In the genomic region with DNA sequence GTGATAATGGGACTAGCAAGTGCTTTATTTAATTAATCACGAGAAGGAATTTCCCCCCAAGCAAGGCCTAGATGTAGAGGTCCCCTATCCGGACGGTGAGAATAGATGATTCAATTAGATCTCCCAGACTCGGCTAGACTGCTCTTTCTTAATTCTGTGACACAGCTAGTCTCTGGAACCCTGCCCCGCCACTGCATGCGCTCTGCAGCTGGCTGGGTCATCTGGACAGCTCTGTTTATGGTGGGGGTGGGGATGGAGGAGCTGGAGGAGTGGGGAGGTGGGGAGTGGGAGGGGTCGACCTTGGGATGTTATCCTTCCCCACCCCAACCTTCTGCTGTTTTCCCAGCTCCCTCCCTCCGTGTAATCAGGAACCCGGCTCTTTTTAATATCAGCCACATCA, we compare ENCODE assay signal across 20 mouse cellular contexts.
DNase-seq lines count a peak whose midpoint lies in the region; ATAC-seq and TF ChIP-seq lines count a peak whose summit lies in the region.
"Had no signal": no experiment of that assay in that cellular context is flagged by ENCODE, and none has a peak within 500 bp of the region (broad histone marks: within the 10 kb centered on the region; RNA-seq: fewer than 3 reads in every experiment).

No protein-coding gene starts in this region.

- no peaks in the 10 kb centered on the region for H3K36me3 ChIP-seq in intestine, embryonic 14.5 days (ENCODE audit: control insufficient read depth, insufficient read depth, low read length)
- no peaks in the 10 kb centered on the region for H3K36me3 ChIP-seq in intestine, embryonic 15.5 days
- H3K36me3 ChIP-seq in midbrain, embryonic 14.5 days (ENCODE audit: control insufficient read depth, insufficient read depth, low read length) = no peaks in the 10 kb centered on the region
- no peaks in the 10 kb centered on the region for H3K36me3 ChIP-seq in midbrain, embryonic 15.5 days (replicated peaks)
- no peaks in the 10 kb centered on the region for H3K36me3 ChIP-seq in neural tube, embryonic 13.5 days
- H3K36me3 ChIP-seq: heart, embryonic 13.5 days; liver, embryonic 15.5 days; stomach, embryonic 15.5 days had no signal

- no peak overlapping the region for H3K4me2 ChIP-seq in intestine, embryonic 14.5 days (ENCODE audit: low read length)
- no peak overlapping the region for H3K4me2 ChIP-seq in intestine, embryonic 15.5 days (replicated peaks)
- H3K4me2 ChIP-seq in midbrain, embryonic 14.5 days (ENCODE audit: low read length) = no peak overlapping the region
- H3K4me2 ChIP-seq in midbrain, embryonic 15.5 days = no peak overlapping the region
- H3K4me2 ChIP-seq in neural tube, embryonic 13.5 days = no peak overlapping the region
- H3K4me2 ChIP-seq: heart, embryonic 13.5 days; liver, embryonic 15.5 days; stomach, embryonic 15.5 days had no signal

- no peak overlapping the region for H3K27ac ChIP-seq in intestine, embryonic 14.5 days (ENCODE audit: low read depth)
- H3K27ac ChIP-seq in intestine, embryonic 15.5 days = no peak overlapping the region
- H3K27ac ChIP-seq in midbrain, embryonic 14.5 days (replicated peaks; ENCODE audit: low read depth, low read length) = peak overlapping the region; percentile 17; the same call in 1 of the 2 replicates
- H3K27ac ChIP-seq in midbrain, embryonic 15.5 days = no peak overlapping the region
- H3K27ac ChIP-seq in neural tube, embryonic 13.5 days (replicated peaks) = peak overlapping the region; percentile 75
- H3K27ac ChIP-seq: heart, embryonic 13.5 days; liver, embryonic 15.5 days; stomach, embryonic 15.5 days had no signal

- no peaks in the 10 kb centered on the region for H3K9me3 ChIP-seq in intestine, embryonic 14.5 days (ENCODE audit: control insufficient read depth, low read length)
- H3K9me3 ChIP-seq in intestine, embryonic 15.5 days = no peaks in the 10 kb centered on the region
- H3K9me3 ChIP-seq in midbrain, embryonic 14.5 days (ENCODE audit: control insufficient read depth, low read length) = no peaks in the 10 kb centered on the region
- no peaks in the 10 kb centered on the region for H3K9me3 ChIP-seq in midbrain, embryonic 15.5 days
- H3K9me3 ChIP-seq in neural tube, embryonic 13.5 days = no peaks in the 10 kb centered on the region
- H3K9me3 ChIP-seq: heart, embryonic 13.5 days; liver, embryonic 15.5 days; stomach, embryonic 15.5 days had no signal

- H3K4me3 ChIP-seq in intestine, embryonic 14.5 days (ENCODE audit: low read depth, low read length) = no peak overlapping the region
- H3K4me3 ChIP-seq in intestine, embryonic 15.5 days (replicated peaks) = no peak overlapping the region
- no peak overlapping the region for H3K4me3 ChIP-seq in midbrain, embryonic 14.5 days (replicated peaks; ENCODE audit: low read depth, low read length)
- no peak overlapping the region for H3K4me3 ChIP-seq in midbrain, embryonic 15.5 days
- H3K4me3 ChIP-seq in neural tube, embryonic 13.5 days = no peak overlapping the region
- H3K4me3 ChIP-seq: erythroblast, embryonic 14.5 days; heart, embryonic 13.5 days; liver, embryonic 15.5 days; myocyte; stomach, embryonic 15.5 days had no signal

- WGBS in intestine, embryonic 14.5 days = 7% methylated on average over 9 of the region's 9 CpGs
- WGBS in intestine, embryonic 15.5 days = 7% methylated on average over 9 of the region's 9 CpGs
- WGBS in midbrain, embryonic 14.5 days = 33% methylated on average over 9 of the region's 9 CpGs
- WGBS in midbrain, embryonic 15.5 days = 38% methylated on average over 9 of the region's 9 CpGs
- WGBS in neural tube, embryonic 13.5 days = 15% methylated on average over 9 of the region's 9 CpGs

- TF ChIP-seq POLR2A in brain, embryonic 14.5 days (IDR thresholded peaks at IDR 0.05; ENCODE audit: borderline replicate concordance, extremely low read depth, insufficient read depth, insufficient read length, poor library complexity, severe bottlenecking) = no peak

- no peaks in the 10 kb centered on the region for H3K27me3 ChIP-seq in intestine, embryonic 14.5 days (replicated peaks; ENCODE audit: control insufficient read depth, insufficient read depth, low read length)
- H3K27me3 ChIP-seq in intestine, embryonic 15.5 days (replicated peaks) = no peaks in the 10 kb centered on the region
- H3K27me3 ChIP-seq in midbrain, embryonic 14.5 days (ENCODE audit: control insufficient read depth, insufficient read depth, low read length) = no peaks in the 10 kb centered on the region
- no peaks in the 10 kb centered on the region for H3K27me3 ChIP-seq in midbrain, embryonic 15.5 days (replicated peaks)
- no peaks in the 10 kb centered on the region for H3K27me3 ChIP-seq in neural tube, embryonic 13.5 days
- H3K27me3 ChIP-seq: heart, embryonic 13.5 days; liver, embryonic 15.5 days; stomach, embryonic 15.5 days had no signal

- DNase-seq in intestine, embryonic 14.5 days (ENCODE audit: low spot score) = no peak
- DNase-seq in midbrain, embryonic 14.5 days = peak; percentile 43
- DNase-seq in brain, embryonic 14.5 days (ENCODE audit: low read depth) = peak; percentile 39
- DNase-seq in left cerebral cortex, adult 18-20 months (ENCODE audit: low spot score in 2 of 2) = no peak
- DNase-seq: cerebellum, postnatal 14 days; heart, postnatal 4 days; right cerebral cortex, postnatal 14 days; thymus, adult 2 months had no signal

- ATAC-seq in intestine, embryonic 14.5 days (replicated peaks; ENCODE audit: low FRiP score, low TSS enrichment, low read depth) = 0 out of 2 replicates have a peak, but pooled peaks have one; percentile 55
- ATAC-seq in intestine, embryonic 15.5 days = no peak
- ATAC-seq in midbrain, embryonic 14.5 days (ENCODE audit: low FRiP score, low TSS enrichment) = no peak
- no peak for ATAC-seq in midbrain, embryonic 15.5 days (replicated peaks)
- ATAC-seq in neural tube, embryonic 13.5 days (ENCODE audit: low read depth) = peak; percentile 36; the same call in 1 of the 2 replicates
- no peak for ATAC-seq in cerebellum, adult (ENCODE audit: insufficient number of reproducible peaks, low FRiP score, low TSS enrichment)
- ATAC-seq: forebrain, embryonic 14.5 days; lung, postnatal 0 days; Patski had no signal

- peaks cover 6% of the 10 kb centered on the region; the same call in 1 of the 2 replicates for H3K4me1 ChIP-seq in intestine, embryonic 14.5 days (replicated peaks; ENCODE audit: control insufficient read depth, insufficient read depth, low read length)
- H3K4me1 ChIP-seq in intestine, embryonic 15.5 days (replicated peaks) = 0 out of 2 replicates have a peak, but pooled peaks cover 2% of the 10 kb centered on the region
- peaks cover 3% of the 10 kb centered on the region; the same call in 1 of the 2 replicates for H3K4me1 ChIP-seq in midbrain, embryonic 14.5 days (ENCODE audit: control insufficient read depth, insufficient read depth, low read length)
- peaks cover 8% of the 10 kb centered on the region; the same call in 1 of the 2 replicates for H3K4me1 ChIP-seq in midbrain, embryonic 15.5 days
- H3K4me1 ChIP-seq in neural tube, embryonic 13.5 days (replicated peaks) = peaks cover 15% of the 10 kb centered on the region
- H3K4me1 ChIP-seq: heart, embryonic 13.5 days; liver, embryonic 15.5 days had no signal

- no peak overlapping the region for H3K9ac ChIP-seq in intestine, embryonic 14.5 days (ENCODE audit: low read length)
- no peak overlapping the region for H3K9ac ChIP-seq in intestine, embryonic 15.5 days
- no peak overlapping the region for H3K9ac ChIP-seq in midbrain, embryonic 14.5 days (replicated peaks; ENCODE audit: low read length)
- H3K9ac ChIP-seq in midbrain, embryonic 15.5 days = no peak overlapping the region
- no peak overlapping the region for H3K9ac ChIP-seq in neural tube, embryonic 13.5 days
- H3K9ac ChIP-seq: heart, embryonic 13.5 days; liver, embryonic 15.5 days; stomach, embryonic 15.5 days had no signal

- TF ChIP-seq CTCF in brain, embryonic 14.5 days (IDR thresholded peaks at IDR 0.05; ENCODE audit: borderline replicate concordance, extremely low read depth, insufficient read depth, insufficient read length) = no peak

Comparison
In these comparisons a context has a peak if more than half of its experiments do, and no peak if none do; other contexts are left out.
1. ATAC-seq: peak in intestine, embryonic 14.5 days (single experiment) and neural tube, embryonic 13.5 days (single experiment); none in intestine, embryonic 15.5 days (single experiment), midbrain, embryonic 14.5 days (single experiment), midbrain, embryonic 15.5 days (single experiment) and cerebellum, adult (single experiment).
2. H3K27ac ChIP-seq: peak in midbrain, embryonic 14.5 days (single experiment) and neural tube, embryonic 13.5 days (single experiment); none in intestine, embryonic 14.5 days (single experiment), intestine, embryonic 15.5 days (single experiment) and midbrain, embryonic 15.5 days (single experiment).
3. DNase-seq: peak in midbrain, embryonic 14.5 days (single experiment) and brain, embryonic 14.5 days (single experiment); none in intestine, embryonic 14.5 days (single experiment) and left cerebral cortex, adult 18-20 months (0 of 2).